Mouse (Mus musculus): ENCODE results near the gene Nhlrc4. TPM values are rescaled to one million over a fixed set of nuclear protein-coding genes. Genes with fewer than 3 reads are reported as not detected.

The Nhlrc4 gene
- polyA plus RNA-seq, 1 experiment = 0.56 TPM

DNA sequence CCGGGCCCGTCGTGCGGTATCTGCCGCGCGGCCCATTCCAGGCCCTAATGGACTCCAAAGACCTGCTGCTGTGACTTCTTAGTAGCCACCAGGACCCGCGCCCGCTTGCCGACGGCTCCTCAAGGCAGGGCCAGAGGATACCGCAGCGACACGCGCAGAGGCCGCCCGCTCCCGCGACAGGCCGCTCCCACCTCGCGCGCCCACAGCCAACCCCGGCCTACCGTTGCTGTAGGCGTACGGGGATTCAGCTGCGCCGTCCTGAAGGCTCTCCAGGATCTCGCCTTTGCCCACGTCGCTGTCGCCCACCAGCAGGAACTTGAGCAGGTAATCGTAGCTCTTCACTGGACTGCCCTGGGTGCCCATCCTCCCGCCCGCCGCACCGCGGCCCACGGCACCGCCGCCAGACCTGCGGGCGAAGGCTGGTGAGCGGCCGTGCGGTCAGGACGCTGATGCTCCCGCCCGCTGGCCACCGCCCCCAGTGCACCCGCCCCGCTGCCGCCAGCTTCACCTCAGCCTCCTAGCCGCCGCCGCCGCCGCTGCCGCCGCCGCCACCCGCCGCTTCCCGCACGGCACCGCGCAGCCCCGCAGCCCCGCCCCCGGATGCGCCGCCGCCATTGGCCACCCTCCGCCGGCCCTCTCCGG lies 25.5 kb downstream of the Nhlrc4 start, which contains the start of gene Rab40c:
Gene Rab40c, minus strand, starts transcription at position 584 of the 642 bp plus-strand sequence.
- DNase-seq (ENCODE audit: low read depth) = peak; percentile 45
- TF ChIP-seq POLR2A (IDR thresholded peaks at IDR 0.05; ENCODE audit: borderline replicate concordance, extremely low read depth, insufficient read depth, insufficient read length, poor library complexity, severe bottlenecking) (0 out of 2 replicates have a peak, but pooled peaks have one; percentile 42), CTCF (IDR thresholded peaks at IDR 0.05; ENCODE audit: borderline replicate concordance, extremely low read depth, insufficient read depth, insufficient read length) (no peak)

- TF ChIP-seq CTCF (IDR thresholded peaks at IDR 0.05; ENCODE audit: borderline replicate concordance, extremely low read depth, insufficient read depth, insufficient read length) (no peak), POLR2A (IDR thresholded peaks at IDR 0.05; ENCODE audit: borderline replicate concordance, extremely low read depth, insufficient read depth, insufficient read length, poor library complexity, severe bottlenecking) (no peak)
- no peak for DNase-seq (ENCODE audit: low read depth)
These were observed 26.6 kb downstream of the Nhlrc4 start for GRCm38 (mm10) chr17:25918037-25918750.

- no peak for TF ChIP-seq CTCF (IDR thresholded peaks at IDR 0.05; ENCODE audit: borderline replicate concordance, extremely low read depth, insufficient read depth, insufficient read length)
These were observed 27.7 kb downstream of the Nhlrc4 start for GRCm38 (mm10) chr17:25916931-25917647.

GRCm38 (mm10) chr17:25914295-25914694 lies 30.5 kb downstream of the Nhlrc4 start:
- no peak for TF ChIP-seq CTCF (IDR thresholded peaks at IDR 0.05; ENCODE audit: borderline replicate concordance, extremely low read depth, insufficient read depth, insufficient read length)
- TF ChIP-seq POLR2A (IDR thresholded peaks at IDR 0.05; ENCODE audit: borderline replicate concordance, extremely low read depth, insufficient read depth, insufficient read length, poor library complexity, severe bottlenecking) = no peak
- no peak for DNase-seq (ENCODE audit: low read depth)

More at GRCm38 (mm10) chr17:25916931-25917647, 27.7 kb downstream of the Nhlrc4 start:
- no peak for DNase-seq (ENCODE audit: low read depth)

GRCm38 (mm10) chr17:25913877-25914275 lies 30.9 kb downstream of the Nhlrc4 start:
- TF ChIP-seq CTCF (IDR thresholded peaks at IDR 0.05; ENCODE audit: borderline replicate concordance, extremely low read depth, insufficient read depth, insufficient read length) (no peak), POLR2A (IDR thresholded peaks at IDR 0.05; ENCODE audit: borderline replicate concordance, extremely low read depth, insufficient read depth, insufficient read length, poor library complexity, severe bottlenecking) (no peak)
- DNase-seq (ENCODE audit: low read depth) = no peak

DNA sequence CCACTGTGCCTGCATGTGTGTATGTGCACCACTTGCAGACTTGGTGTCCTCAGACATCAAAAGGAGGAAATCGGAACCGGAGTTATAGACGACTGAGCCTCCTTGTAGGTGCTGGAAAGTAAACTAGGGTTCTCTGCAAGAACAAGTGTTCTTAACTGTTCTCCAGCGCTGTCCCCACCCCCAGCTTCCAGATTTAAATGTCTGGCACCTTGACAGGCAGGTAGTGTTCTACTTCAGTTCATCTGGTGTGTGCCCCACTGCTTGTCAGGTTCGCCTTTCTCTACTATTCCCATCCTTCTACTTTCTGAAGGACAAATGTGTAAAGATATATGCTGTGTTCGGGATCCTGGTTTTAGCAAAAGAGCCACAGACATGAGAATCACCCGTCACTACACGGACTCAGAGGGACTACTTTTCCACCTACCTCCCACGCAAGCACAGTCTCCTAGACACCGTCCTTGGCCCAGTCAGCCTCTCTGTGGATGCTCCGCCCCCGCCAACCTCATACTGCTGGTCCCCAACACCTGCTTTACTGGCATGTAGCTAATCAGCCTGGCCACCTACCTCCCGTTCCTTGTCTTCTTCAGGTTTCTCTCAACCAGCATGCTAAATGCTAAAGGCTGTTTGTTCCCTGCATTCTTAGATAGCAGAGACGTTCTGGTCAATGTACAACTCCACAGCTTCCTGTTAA lies 31.4 kb downstream of the Nhlrc4 start:
- TF ChIP-seq POLR2A (IDR thresholded peaks at IDR 0.05; ENCODE audit: borderline replicate concordance, extremely low read depth, insufficient read depth, insufficient read length, poor library complexity, severe bottlenecking) = no peak
- no peak for TF ChIP-seq CTCF (IDR thresholded peaks at IDR 0.05; ENCODE audit: borderline replicate concordance, extremely low read depth, insufficient read depth, insufficient read length)
- no peak for DNase-seq (ENCODE audit: low read depth)

- DNase-seq (ENCODE audit: low read depth) = no peak
These were observed 32.9 kb downstream of the Nhlrc4 start for GRCm38 (mm10) chr17:25911816-25912215.

DNA sequence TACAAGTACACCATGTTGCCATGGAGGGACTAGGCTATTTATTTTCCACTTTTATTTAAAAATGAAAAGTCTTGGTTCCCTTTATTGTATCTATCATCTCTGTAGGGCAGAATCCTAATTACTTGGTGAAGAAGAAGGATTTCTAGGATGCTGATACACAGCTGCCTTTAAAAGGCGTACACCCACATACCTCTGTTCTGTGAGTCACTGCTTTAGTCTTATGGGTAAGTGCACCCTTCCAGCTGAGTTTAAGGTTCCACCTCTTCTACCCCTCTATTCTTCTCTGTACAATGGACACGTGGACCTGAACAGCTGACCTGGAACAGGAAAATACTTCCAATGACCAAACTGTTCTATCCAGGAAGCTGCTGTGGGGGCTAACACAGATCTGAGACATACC lies 37.1 kb downstream of the Nhlrc4 start:
- TF ChIP-seq CTCF (IDR thresholded peaks at IDR 0.05; ENCODE audit: borderline replicate concordance, extremely low read depth, insufficient read depth, insufficient read length) = no peak
- TF ChIP-seq POLR2A (IDR thresholded peaks at IDR 0.05; ENCODE audit: borderline replicate concordance, extremely low read depth, insufficient read depth, insufficient read length, poor library complexity, severe bottlenecking) = no peak
- no peak for DNase-seq (ENCODE audit: low read depth)

More at GRCm38 (mm10) chr17:25911816-25912215, 32.9 kb downstream of the Nhlrc4 start:
- no peak for TF ChIP-seq CTCF (IDR thresholded peaks at IDR 0.05; ENCODE audit: borderline replicate concordance, extremely low read depth, insufficient read depth, insufficient read length)
- TF ChIP-seq POLR2A (IDR thresholded peaks at IDR 0.05; ENCODE audit: borderline replicate concordance, extremely low read depth, insufficient read depth, insufficient read length, poor library complexity, severe bottlenecking) = no peak

GRCm38 (mm10) chr17:25903061-25903460 lies 41.7 kb downstream of the Nhlrc4 start:
- TF ChIP-seq CTCF (IDR thresholded peaks at IDR 0.05; ENCODE audit: borderline replicate concordance, extremely low read depth, insufficient read depth, insufficient read length) (no peak), POLR2A (IDR thresholded peaks at IDR 0.05; ENCODE audit: borderline replicate concordance, extremely low read depth, insufficient read depth, insufficient read length, poor library complexity, severe bottlenecking) (no peak)
- DNase-seq (ENCODE audit: low read depth) = no peak

DNA sequence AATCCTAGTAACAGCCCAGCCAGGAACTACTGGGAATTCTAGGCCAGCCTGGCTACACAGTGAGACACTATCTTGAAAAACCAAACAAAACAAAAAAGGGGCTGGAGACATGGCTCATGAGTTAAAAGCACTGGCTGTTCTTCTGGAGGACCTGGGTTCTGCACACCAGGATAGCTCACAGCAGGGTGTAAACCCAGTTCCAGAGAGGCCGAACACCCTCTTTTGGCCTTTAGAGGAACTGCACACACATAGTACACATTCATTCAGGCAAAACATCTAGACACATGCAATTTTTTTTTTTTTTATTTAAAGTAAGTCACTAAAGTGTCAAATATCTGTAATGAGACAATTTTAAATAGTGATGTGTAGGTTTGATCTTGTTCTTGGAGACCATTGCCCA lies 44.6 kb downstream of the Nhlrc4 start:
- DNase-seq (ENCODE audit: low read depth) = no peak
- TF ChIP-seq CTCF (IDR thresholded peaks at IDR 0.05; ENCODE audit: borderline replicate concordance, extremely low read depth, insufficient read depth, insufficient read length) (no peak), POLR2A (IDR thresholded peaks at IDR 0.05; ENCODE audit: borderline replicate concordance, extremely low read depth, insufficient read depth, insufficient read length, poor library complexity, severe bottlenecking) (no peak)

DNA sequence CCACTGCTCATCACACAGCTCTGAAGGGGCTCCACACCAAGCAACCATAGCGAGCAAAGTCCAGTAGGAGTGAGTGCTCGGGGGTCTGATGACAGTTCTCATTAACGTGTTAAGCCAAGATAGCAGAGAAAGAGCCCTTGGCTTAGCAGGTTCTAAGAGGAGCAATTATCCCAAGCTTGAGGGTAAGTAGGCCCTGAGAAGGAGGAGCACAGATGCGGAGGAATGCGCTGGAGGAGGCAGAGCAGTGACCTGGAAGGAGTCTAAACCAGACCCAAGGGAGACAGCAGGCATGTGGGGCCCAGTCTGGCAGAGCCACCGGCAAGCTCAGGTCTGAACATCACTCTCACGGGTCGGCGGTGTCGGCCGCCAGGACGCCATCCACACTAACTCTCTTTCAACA lies 48.9 kb downstream of the Nhlrc4 start:
- TF ChIP-seq POLR2A (IDR thresholded peaks at IDR 0.05; ENCODE audit: borderline replicate concordance, extremely low read depth, insufficient read depth, insufficient read length, poor library complexity, severe bottlenecking) (no peak), CTCF (IDR thresholded peaks at IDR 0.05; ENCODE audit: borderline replicate concordance, extremely low read depth, insufficient read depth, insufficient read length) (no peak)

More for the DNA sequence above, 48.9 kb downstream of the Nhlrc4 start:
- no peak for DNase-seq (ENCODE audit: low read depth)

All from brain, embryonic 14.5 days (tissue).